Comparison of ENCODE assay signal across 25 mouse cellular contexts in the genomic region with DNA sequence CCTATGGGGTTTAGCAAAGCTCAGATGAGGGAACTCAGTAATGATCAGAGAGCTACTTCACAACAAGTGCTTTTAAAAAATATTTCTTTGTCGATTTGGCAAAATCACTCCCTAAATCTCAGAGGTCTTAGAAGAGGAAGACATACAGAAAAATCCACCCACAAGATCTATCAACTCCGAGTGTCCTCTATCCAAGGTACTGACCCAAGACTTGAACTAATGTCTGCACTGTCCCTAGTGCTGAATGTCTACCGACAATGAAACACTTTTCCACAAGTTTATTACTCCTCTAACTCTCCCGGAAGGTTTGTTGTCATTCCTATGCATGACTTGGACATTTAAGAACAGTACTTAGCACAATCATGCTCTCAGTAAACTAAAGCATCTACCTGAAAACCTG. TPM values are rescaled to one million over a fixed set of nuclear protein-coding genes. Genes with fewer than 3 reads are reported as not detected.
DNase-seq lines count a peak whose midpoint lies in the region; ATAC-seq and TF ChIP-seq lines count a peak whose summit lies in the region.
"Had no signal": no experiment of that assay in that cellular context is flagged by ENCODE, and none has a peak within 500 bp of the region (broad histone marks: within the 10 kb centered on the region; RNA-seq: fewer than 3 reads in every experiment).

No protein-coding gene starts in this region.

- H3K4me3 ChIP-seq in lung, embryonic 14.5 days (ENCODE audit: low read depth, low read length) = no peak overlapping the region
- no peak overlapping the region for H3K4me3 ChIP-seq in hindbrain, postnatal 0 days (ENCODE audit: low read length)
- H3K4me3 ChIP-seq: embryonic facial prominence, embryonic 12.5 days; forebrain, embryonic 12.5 days; heart, adult 2 months; heart, embryonic 13.5 days; hindbrain, embryonic 15.5 days had no signal

- no peak overlapping the region for H3K9ac ChIP-seq in lung, embryonic 14.5 days
- H3K9ac ChIP-seq in hindbrain, postnatal 0 days (replicated peaks; ENCODE audit: low read length) = no peak overlapping the region
- H3K9ac ChIP-seq: embryonic facial prominence, embryonic 12.5 days; forebrain, embryonic 12.5 days; heart, embryonic 13.5 days; hindbrain, embryonic 15.5 days had no signal

- DNase-seq in embryo, embryonic 11 days = peak; percentile 32
- no peak for DNase-seq in embryo, embryonic 9.5 days (ENCODE audit: extremely low spot score)
- peak; percentile 63 for DNase-seq in lung, embryonic 14.5 days
- DNase-seq in lung, postnatal 14 days = no peak
- peak; percentile 10 for DNase-seq in adipocyte (ENCODE audit: low spot score)
- DNase-seq in hindbrain, postnatal 0 days (ENCODE audit: low spot score) = no peak
- no peak for DNase-seq in urinary bladder, postnatal 25 days (ENCODE audit: low spot score)
- DNase-seq: adrenal gland, adult 2 months; adrenal gland, postnatal 25 days; cerebellum, adult 18-20 months; cerebellum, adult 9-11 months; cerebellum, postnatal 36 days; gastrocnemius, postnatal 10 days; heart, adult 2 months; heart, postnatal 36 days had no signal

- H3K4me2 ChIP-seq in lung, embryonic 14.5 days = no peak overlapping the region
- no peak overlapping the region for H3K4me2 ChIP-seq in hindbrain, postnatal 0 days (ENCODE audit: low read depth, low read length)
- H3K4me2 ChIP-seq: embryonic facial prominence, embryonic 12.5 days; forebrain, embryonic 12.5 days; heart, embryonic 13.5 days; hindbrain, embryonic 15.5 days had no signal

- H3K27me3 ChIP-seq in lung, embryonic 14.5 days (ENCODE audit: insufficient read depth, low read length) = no peaks in the 10 kb centered on the region
- no peaks in the 10 kb centered on the region for H3K27me3 ChIP-seq in hindbrain, postnatal 0 days (ENCODE audit: insufficient read depth, low read length)
- H3K27me3 ChIP-seq: CH12.LX; embryonic facial prominence, embryonic 12.5 days; forebrain, embryonic 12.5 days; heart, embryonic 13.5 days; hindbrain, embryonic 15.5 days had no signal

- no peak overlapping the region for H3K27ac ChIP-seq in lung, embryonic 14.5 days (ENCODE audit: low read depth)
- H3K27ac ChIP-seq in hindbrain, postnatal 0 days = no peak overlapping the region
- H3K27ac ChIP-seq: embryonic facial prominence, embryonic 12.5 days; forebrain, embryonic 12.5 days; heart, adult 2 months; heart, embryonic 13.5 days; hindbrain, embryonic 15.5 days had no signal

- H3K36me3 ChIP-seq in lung, embryonic 14.5 days (ENCODE audit: insufficient read depth) = no peaks in the 10 kb centered on the region
- no peaks in the 10 kb centered on the region for H3K36me3 ChIP-seq in hindbrain, postnatal 0 days (ENCODE audit: insufficient read depth, low read length)
- H3K36me3 ChIP-seq: embryonic facial prominence, embryonic 12.5 days; forebrain, embryonic 12.5 days; heart, embryonic 13.5 days; hindbrain, embryonic 15.5 days had no signal

- H3K9me3 ChIP-seq in lung, embryonic 14.5 days (ENCODE audit: low read depth, low read length) = no peaks in the 10 kb centered on the region
- no peaks in the 10 kb centered on the region for H3K9me3 ChIP-seq in hindbrain, postnatal 0 days (ENCODE audit: low read length)
- H3K9me3 ChIP-seq: embryonic facial prominence, embryonic 12.5 days; forebrain, embryonic 12.5 days; heart, embryonic 13.5 days; hindbrain, embryonic 15.5 days had no signal

- WGBS in lung, embryonic 14.5 days = 52% methylated on average over 4 of the region's 4 CpGs
- WGBS in hindbrain, postnatal 0 days = 74% methylated on average over 4 of the region's 4 CpGs

- no peaks in the 10 kb centered on the region for H3K4me1 ChIP-seq in lung, embryonic 14.5 days (ENCODE audit: insufficient read depth)
- no peaks in the 10 kb centered on the region for H3K4me1 ChIP-seq in hindbrain, postnatal 0 days (ENCODE audit: insufficient read depth, low read length)
- H3K4me1 ChIP-seq: embryonic facial prominence, embryonic 12.5 days; forebrain, embryonic 12.5 days; hindbrain, embryonic 15.5 days had no signal

- no peak for TF ChIP-seq CTCF in lung, embryonic 14.5 days (IDR thresholded peaks at IDR 0.05; ENCODE audit: low read depth)
- TF ChIP-seq CTCF in hindbrain, postnatal 0 days (IDR thresholded peaks at IDR 0.05; ENCODE audit: low read depth) = no peak

- no peak for ATAC-seq in lung, embryonic 14.5 days (ENCODE audit: insufficient read depth)
- ATAC-seq in hindbrain, postnatal 0 days = no peak
- ATAC-seq: activated CD4-positive, CD25-positive, alpha-beta regulatory T cell, adult 4 months; forebrain, embryonic 16.5 days; inflammation-experienced regulatory T-cells, adult 6 months; intestine, postnatal 0 days had no signal

RNA-seq across cellular contexts. Expression of gene Chrm2, which starts 9.9 kb away (rescaled TPM):
- 3.2 and 3.5 TPM in 2 replicates for polyA plus RNA-seq in lung, embryonic 14.5 days (2014; fragmentation: Nextera tagmentation; extraction: Ambion mirVana)
- 15.9 and 16.6 TPM in 2 replicates for total RNA-seq in hindbrain, postnatal 0 days (2014; rRNA removed)
- 8.3 and 8.9 TPM in 2 replicates for polyA plus RNA-seq in hindbrain, postnatal 0 days (2015; fragmentation: Nextera tagmentation; extraction: Ambion mirVana)
- total RNA-seq: adrenal gland, adult 2 months; CH12.LX; ES-E14 had no signal
- polyA plus RNA-seq: activated CD4-positive, CD25-positive, alpha-beta regulatory T cell, adult 4 months; adrenal gland, adult 2 months had no signal

Comparison
In these comparisons a context has a peak if more than half of its experiments do, and no peak if none do; other contexts are left out.
1. DNase-seq: peak in embryo, embryonic 11 days (single experiment), lung, embryonic 14.5 days (single experiment) and adipocyte (single experiment); none in embryo, embryonic 9.5 days (single experiment), lung, postnatal 14 days (single experiment), hindbrain, postnatal 0 days (single experiment) and urinary bladder, postnatal 25 days (single experiment).